Mouse (Mus musculus) CH12.LX (cell line): Measurements from ENCODE around the gene Ubxn4. TPM values are rescaled to one million over a fixed set of nuclear protein-coding genes. Genes with fewer than 3 reads are reported as not detected.

Experiments
- DNase-seq: peaks from one replicate; pipeline ENCODE4 v3.0.0-alpha.2; 2013; ENCODE audit errors: extremely low read depth
- H3K27ac ChIP-seq: 2 replicates; pipeline ENCODE4 v1.5.1; 2012; ENCODE audit warnings: low read depth, mild to moderate bottlenecking, control low read depth, moderate library complexity; ENCODE audit not compliant: insufficient read depth
- H3K27me3 ChIP-seq: replicated peaks from 2 replicates; pipeline ENCODE3; 2012; ENCODE audit warnings: inconsistent platforms
- H3K36me3 ChIP-seq, 2 experiments: replicated peaks in 1 of 2; 2 replicates each; pipeline versions ENCODE3 to v1.6.1; 2012; ENCODE audit warnings: inconsistent platforms in 1 of 2, low read length in 1 of 2, mild to moderate bottlenecking in 1 of 2, mixed read lengths in 1 of 2, moderate library complexity in 1 of 2; ENCODE audit not compliant: control insufficient read depth in 1 of 2, insufficient read depth in 1 of 2
- H3K4me1 ChIP-seq, 2 experiments: 2 replicates each; pipeline ENCODE4 v1.6.1; 2012; ENCODE audit warnings: inconsistent platforms in 1 of 2, moderate library complexity in 1 of 2; ENCODE audit not compliant: insufficient read depth in 2 of 2, control insufficient read depth in 1 of 2
- H3K4me2 ChIP-seq: 2 replicates; pipeline ENCODE4 v1.6.1; 2012; ENCODE audit warnings: low read depth, mild to moderate bottlenecking, control low read depth; ENCODE audit not compliant: poor library complexity, insufficient read depth, severe bottlenecking
- H3K4me3 ChIP-seq, 3 experiments: fragments of 150-350 bp in 1 of 3; sonication (generic) in 1 of 3; replicated peaks in 1 of 3; 2 replicates each; pipeline versions ENCODE3 to v1.5.1; 2011 to 2012; ENCODE audit warnings: low read depth in 2 of 3, low read length in 2 of 3, mild to moderate bottlenecking in 2 of 3, moderate library complexity in 2 of 3, control low read depth in 1 of 3, improper control_type of control experiment in 1 of 3, inconsistent platforms in 1 of 3, mixed read lengths in 1 of 3; ENCODE audit not compliant: poor library complexity in 1 of 3
- H3K79me2 ChIP-seq: replicated peaks from 2 replicates; pipeline ENCODE4 v1.6.1; 2012; ENCODE audit warnings: mild to moderate bottlenecking, moderate library complexity; ENCODE audit not compliant: control insufficient read depth, poor library complexity, insufficient read depth, severe bottlenecking; ENCODE audit errors: extremely low read depth
- H3K9ac ChIP-seq: 2 replicates; pipeline ENCODE4 v1.6.1; 2012; ENCODE audit warnings: low read depth, mild to moderate bottlenecking, control low read depth, moderate library complexity; ENCODE audit not compliant: insufficient read depth
- H3K9me3 ChIP-seq: replicated peaks from 2 replicates; pipeline ENCODE3; 2012; ENCODE audit warnings: low read length, inconsistent platforms, mixed read lengths
- BHLHE40 ChIP-seq: IDR thresholded peaks from 2 replicates; pipeline ENCODE4 v1.6.1; 2011; ENCODE audit warnings: mild to moderate bottlenecking, low read depth, low read length, improper control_type of control experiment
- CHD1 ChIP-seq: IDR thresholded peaks from 2 replicates; pipeline ENCODE4 v1.6.1; 2012; ENCODE audit warnings: low read depth, low read length, improper control_type of control experiment, inconsistent platforms
- CHD2 ChIP-seq: IDR thresholded peaks from 2 replicates; pipeline ENCODE4 v1.6.1; 2011; ENCODE audit warnings: low read length, improper control_type of control experiment
- CTCF ChIP-seq, 2 experiments: IDR thresholded peaks in 1 of 2; conservative IDR thresholded peaks in 1 of 2; 2 replicates each; pipeline ENCODE4 v1.5.1; 2011 to 2012; ENCODE audit warnings: low read depth in 2 of 2, low read length in 2 of 2, improper control_type of control experiment in 1 of 2, inconsistent platforms in 1 of 2, mild to moderate bottlenecking in 1 of 2, moderate library complexity in 1 of 2
- E2F4 ChIP-seq: IDR thresholded peaks from 2 replicates; pipeline ENCODE4 v1.6.1; 2011; ENCODE audit warnings: low read depth, low read length, improper control_type of control experiment; ENCODE audit not compliant: insufficient replicate concordance
- ELF1 ChIP-seq: IDR thresholded peaks from 2 replicates; pipeline ENCODE4 v1.6.1; 2014; ENCODE audit warnings: low read depth, mild to moderate bottlenecking, inconsistent platforms, low read length, improper control_type of control experiment
- EP300 ChIP-seq: IDR thresholded peaks from 2 replicates; pipeline ENCODE4 v1.6.1; 2011; ENCODE audit warnings: low read length, improper control_type of control experiment
- IRF4 ChIP-seq: IDR thresholded peaks from 2 replicates; pipeline ENCODE4 v1.6.1; 2014; ENCODE audit warnings: low read depth, mild to moderate bottlenecking, inconsistent platforms, low read length, improper control_type of control experiment
- JUN ChIP-seq: IDR thresholded peaks from 2 replicates; pipeline ENCODE4 v1.6.1; 2011; ENCODE audit warnings: low read depth, mild to moderate bottlenecking, low read length, improper control_type of control experiment, moderate library complexity; ENCODE audit not compliant: insufficient read depth
- JUND ChIP-seq: conservative IDR thresholded peaks from 2 replicates; pipeline ENCODE4 v1.6.1; 2011; ENCODE audit warnings: low read depth, low read length, improper control_type of control experiment
- KAT2A ChIP-seq: IDR thresholded peaks from 2 replicates; pipeline ENCODE4 v1.6.1; 2012; ENCODE audit warnings: low read length, improper control_type of control experiment, inconsistent platforms; ENCODE audit not compliant: insufficient replicate concordance
- MAFK ChIP-seq: IDR thresholded peaks from 2 replicates; pipeline ENCODE4 v1.6.1; 2011; ENCODE audit warnings: low read length, improper control_type of control experiment; ENCODE audit not compliant: insufficient replicate concordance
- MAX ChIP-seq: IDR thresholded peaks from 2 replicates; pipeline ENCODE4 v1.6.1; 2011; ENCODE audit warnings: low read length, improper control_type of control experiment
- MAZ ChIP-seq: IDR thresholded peaks from 2 replicates; pipeline ENCODE4 v1.6.1; 2012; ENCODE audit warnings: low read depth, mild to moderate bottlenecking, inconsistent platforms, low read length, improper control_type of control experiment, moderate library complexity
- MEF2A ChIP-seq: IDR thresholded peaks from 2 replicates; pipeline ENCODE4 v1.6.1; 2014; ENCODE audit warnings: low read depth, mild to moderate bottlenecking, inconsistent platforms, low read length, improper control_type of control experiment, borderline replicate concordance
- MXI1 ChIP-seq: IDR thresholded peaks from 2 replicates; pipeline ENCODE4 v1.6.1; 2011; ENCODE audit warnings: mild to moderate bottlenecking, low read depth, low read length, improper control_type of control experiment
- MYC ChIP-seq: IDR thresholded peaks from 2 replicates; pipeline ENCODE4 v1.6.1; 2011; ENCODE audit warnings: low read depth, mild to moderate bottlenecking, improper control_type of control experiment, low read length
- NELFE ChIP-seq: IDR thresholded peaks from 2 replicates; pipeline ENCODE4 v1.6.1; 2011; ENCODE audit warnings: low read depth, low read length, improper control_type of control experiment
- NRF1 ChIP-seq: IDR thresholded peaks from 2 replicates; pipeline ENCODE4 v1.6.1; 2014; ENCODE audit warnings: low read depth, mild to moderate bottlenecking, inconsistent platforms, low read length, improper control_type of control experiment, moderate library complexity
- POLR2AphosphoS2 ChIP-seq: IDR thresholded peaks from 2 replicates; pipeline ENCODE4 v1.6.1; 2011; ENCODE audit warnings: low read depth, low read length, improper control_type of control experiment
- RAD21 ChIP-seq: IDR thresholded peaks from 2 replicates; pipeline ENCODE4 v1.6.1; 2011; ENCODE audit warnings: low read depth, mild to moderate bottlenecking, low read length, improper control_type of control experiment, moderate library complexity
- RCOR1 ChIP-seq: conservative IDR thresholded peaks from 2 replicates; pipeline ENCODE4 v1.6.1; 2012; ENCODE audit warnings: low read depth, mild to moderate bottlenecking, inconsistent platforms, low read length, improper control_type of control experiment
- SIN3A ChIP-seq: IDR thresholded peaks from 2 replicates; pipeline ENCODE4 v1.6.1; 2012; ENCODE audit warnings: low read length, improper control_type of control experiment, inconsistent platforms
- SMC3 ChIP-seq: IDR thresholded peaks from 2 replicates; pipeline ENCODE4 v1.6.1; 2011; ENCODE audit warnings: low read depth, low read length, improper control_type of control experiment
- TBP ChIP-seq: conservative IDR thresholded peaks from 2 replicates; pipeline ENCODE4 v1.6.1; 2011; ENCODE audit warnings: low read depth, low read length, improper control_type of control experiment
- USF1 ChIP-seq: IDR thresholded peaks from 2 replicates; pipeline ENCODE4 v1.6.1; 2014; ENCODE audit warnings: low read depth, mild to moderate bottlenecking, inconsistent platforms, low read length, improper control_type of control experiment
- ZC3H11A ChIP-seq: IDR thresholded peaks from 2 replicates; pipeline ENCODE4 v1.6.1; 2012; ENCODE audit warnings: low read depth, mild to moderate bottlenecking, inconsistent platforms, low read length, improper control_type of control experiment
- ZNF384 ChIP-seq: IDR thresholded peaks from 2 replicates; pipeline ENCODE4 v1.6.1; 2012; ENCODE audit warnings: low read depth, low read length, improper control_type of control experiment, inconsistent platforms
- dilution Hi-C: fragments of 300-500 bp; cut with MboI; formaldehyde crosslinking; loops from 2 replicates; pipeline ENCODE4 v1.14.3; 2020; ENCODE audit warnings: low sequenced_read_pairs; ENCODE audit not compliant: extremely low pct_unique_long_range_greater_than_20kb, extremely low pct_ligation_motif_present
- in situ Hi-C: fragments of 300-500 bp; cut with MboI; formaldehyde crosslinking; loops from 3 replicates; pipeline ENCODE4 v1.14.3; 2019; ENCODE audit warnings: low sequenced_read_pairs, low pct_ligation_motif_present, low pct_unique_long_range_greater_than_20kb, mixed read lengths
- polyA plus RNA-seq: library from polyadenylated mRNA; unstranded; fragments of >175 nt; gene quantifications from 2 replicates; pipeline ENCODE4 v1.2.1, GENCODE M21; 2012; ENCODE audit warnings: low read depth; ENCODE audit not compliant: insufficient read length
- total RNA-seq, 2 experiments: library from RNA; depleted of rRNA; stranded (reverse); fragments of 300-350 nt in 1 of 2; fragments of >200 nt in 1 of 2; gene quantifications; 2 replicates each; pipeline ENCODE4 v1.2.3; 2012 to 2014

The Ubxn4 gene
- total and polyA plus RNA-seq, 3 experiments, result 38.7 to 110 (median 41.5) TPM

- Histone ChIP-seq H3K4me1 (peaks cover 0 to 2% of the 10 kb centered on the region in 2 experiments; a peak in 1 of 4 replicates), H3K4me2 (no peak overlapping the region), H3K9ac (no peak overlapping the region), H3K9me3 (no peaks in the 10 kb centered on the region)
- in situ Hi-C loops, result no loop called here
- DNase-seq, result no peak
- TF ChIP-seq CTCF (conservative IDR thresholded peaks at IDR 0.05 in 1 of 2, IDR thresholded peaks at IDR 0.05 in 1 of 2; ENCODE audit: low read depth in 2 of 2, low read length in 2 of 2) (peak in 1 of 2 experiments; percentile 44; a peak in 2 of 4 replicates), MAX (no peak), IRF4 (no peak), SMC3 (peak; percentile 20; the same call in 1 of the 2 replicates), RCOR1 (no peak), ZC3H11A (no peak), CHD1 (no peak), MAFK (no peak), SIN3A (no peak), MXI1 (no peak), TBP (no peak), E2F4 (no peak), RAD21 (peak; percentile 20), ELF1 (no peak), NRF1 (no peak), MAZ (no peak), MEF2A (no peak)
- TF ChIP-seq, all 38 proteins: peak for 3
- H3K27ac ChIP-seq, result no peak overlapping the region
- H3K36me3 ChIP-seq, result peaks cover 25 to 67% of the 10 kb centered on the region in 2 experiments
- no peaks in the 10 kb centered on the region for H3K79me2 ChIP-seq
- no peak overlapping the region for H3K4me3 ChIP-seq
- dilution Hi-C loops, result no loop called here
- no peaks in the 10 kb centered on the region for H3K27me3 ChIP-seq
These were observed 20.5 kb upstream of the Ubxn4 start for GRCm38 (mm10) chr1:128223304-128223703.

DNA sequence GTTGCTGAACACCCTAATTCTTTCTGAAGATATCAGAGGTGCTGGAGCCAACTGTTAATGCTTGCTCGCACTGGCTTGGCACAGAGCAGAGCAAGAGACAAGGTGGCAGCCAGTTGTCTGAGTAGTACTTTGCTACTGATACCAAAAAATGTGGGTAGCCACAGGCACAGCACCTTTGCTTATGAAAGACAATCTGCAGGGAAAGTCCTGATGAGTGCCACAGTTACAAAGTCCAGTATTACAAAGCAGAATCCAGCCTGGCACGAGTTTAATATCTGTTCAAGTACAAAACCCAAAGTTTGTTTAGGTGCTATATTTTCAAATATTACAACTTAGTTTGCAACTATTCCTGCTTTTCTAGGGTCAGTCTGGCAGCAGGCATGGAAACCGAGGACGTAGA lies 8.6 kb upstream of the Ubxn4 start:
- Histone ChIP-seq H3K27ac (no peak overlapping the region), H3K27me3 (no peaks in the 10 kb centered on the region), H3K9ac (no peak overlapping the region), H3K4me2 (no peak overlapping the region), H3K36me3 (peaks cover 43 to 83% of the 10 kb centered on the region in 2 experiments), H3K9me3 (no peaks in the 10 kb centered on the region), H3K4me3 (no peak overlapping the region), H3K79me2 (no peaks in the 10 kb centered on the region), H3K4me1 (no peaks in the 10 kb centered on the region)
- DNase-seq, result no peak
- in situ Hi-C loops (no loop called here), dilution Hi-C loops (no loop called here)
- TF ChIP-seq CHD1, result no peak
- no peak for TF ChIP-seq USF1
- TF ChIP-seq MXI1, result no peak
- no peak for TF ChIP-seq MAZ
- no peak for TF ChIP-seq ZC3H11A
- no peak for TF ChIP-seq MYC
- TF ChIP-seq CHD2, result no peak
- TF ChIP-seq JUND, result no peak
- TF ChIP-seq RCOR1, result no peak
- TF ChIP-seq MAFK, result no peak
- no peak for TF ChIP-seq ZNF384
- TF ChIP-seq POLR2AphosphoS2, result no peak
- no peak for TF ChIP-seq EP300
- no peak for TF ChIP-seq BHLHE40
- TF ChIP-seq KAT2A, result no peak
- no peak for TF ChIP-seq JUN
- TF ChIP-seq NELFE, result no peak
- no peak for TF ChIP-seq MEF2A
- TF ChIP-seq SIN3A, result no peak
